Mouse (Mus musculus) left cerebral cortex, postnatal 36 days (tissue): ENCODE data around the gene Zgrf1. TPM values are rescaled to one million over a fixed set of nuclear protein-coding genes. Genes with fewer than 3 reads are reported as not detected.

Source experiments
- DNase-seq, 2 experiments: peaks; one replicate each; pipeline ENCODE4 v3.0.0; 2021 to 2022; ENCODE audit warnings: low spot score in 2 of 2, mixed read lengths in 1 of 2
- intact Hi-C: fragments of 180-260 bp; cut with DNase I; formaldehyde crosslinking; loops from one replicate; pipeline ENCODE4 v1.15.1; 2025
- microRNA-seq: library from miRNA; unstranded; fragments of <30 nt; microRNA quantifications from one replicate; pipeline ENCODE4 v1.2.0, GENCODE M21; 2022
- total RNA-seq, 2 experiments: library from RNA; stranded (reverse); gene quantifications; 2 replicates each; pipeline ENCODE4 v1.2.3; 2021

Gene Zgrf1
- total RNA-seq, 2 experiments from 2014 or later = 2.6 to 3.6 TPM

DNA sequence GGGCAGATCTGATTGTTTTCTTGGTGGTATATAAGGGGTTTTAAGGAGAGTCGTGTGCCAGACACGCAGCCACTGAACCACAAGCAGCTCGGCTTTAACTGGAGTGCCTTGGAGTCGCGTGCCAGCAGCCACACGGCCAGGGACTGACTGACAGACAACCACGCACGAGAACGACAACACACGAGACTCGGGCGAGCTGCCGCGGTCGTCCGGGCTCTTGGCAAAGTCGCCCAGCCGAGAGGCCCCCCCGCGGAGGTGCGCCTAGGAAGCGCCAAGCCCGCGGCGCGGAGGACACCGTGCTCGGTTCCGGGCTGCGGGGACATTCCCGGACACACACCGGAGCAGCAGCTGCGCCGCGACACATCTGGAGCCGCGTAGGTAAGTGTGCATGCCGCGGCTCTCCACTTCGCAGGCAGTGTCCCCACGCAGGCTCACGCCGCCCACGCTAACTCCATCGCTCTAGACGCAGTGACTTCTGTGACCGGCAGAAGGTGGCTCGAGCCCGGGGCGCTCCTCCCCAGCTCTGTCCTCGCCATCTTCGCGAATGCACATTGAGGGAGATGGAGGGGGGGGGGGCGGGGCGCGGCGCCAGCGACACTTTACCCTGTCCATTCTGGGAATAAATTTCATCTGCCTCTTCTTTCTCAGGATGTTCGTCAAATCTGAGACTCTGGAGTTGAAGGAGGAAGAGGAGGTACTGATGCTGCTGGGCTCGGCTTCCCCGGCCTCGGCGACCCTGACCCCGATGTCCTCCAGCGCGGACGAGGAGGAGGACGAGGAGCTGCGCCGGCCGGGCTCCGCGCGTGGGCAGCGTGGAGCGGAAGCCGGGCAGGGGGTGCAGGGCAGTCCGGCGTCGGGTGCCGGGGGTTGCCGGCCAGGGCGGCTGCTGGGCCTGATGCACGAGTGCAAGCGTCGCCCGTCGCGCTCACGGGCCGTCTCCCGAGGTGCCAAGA lies 80.1 kb downstream of the Zgrf1 start, which contains the start of gene Neurog2:
Gene Neurog2 (plus strand): TSS at position 56 of the 953 bp plus-strand sequence.
- peak; percentile 30 to 36 for DNase-seq
- intact Hi-C loops = loop anchor here (5.0 kb wide), 2 partner anchors 74 to 1584 kb away; no protein-coding TSS in a partner anchor

DNA sequence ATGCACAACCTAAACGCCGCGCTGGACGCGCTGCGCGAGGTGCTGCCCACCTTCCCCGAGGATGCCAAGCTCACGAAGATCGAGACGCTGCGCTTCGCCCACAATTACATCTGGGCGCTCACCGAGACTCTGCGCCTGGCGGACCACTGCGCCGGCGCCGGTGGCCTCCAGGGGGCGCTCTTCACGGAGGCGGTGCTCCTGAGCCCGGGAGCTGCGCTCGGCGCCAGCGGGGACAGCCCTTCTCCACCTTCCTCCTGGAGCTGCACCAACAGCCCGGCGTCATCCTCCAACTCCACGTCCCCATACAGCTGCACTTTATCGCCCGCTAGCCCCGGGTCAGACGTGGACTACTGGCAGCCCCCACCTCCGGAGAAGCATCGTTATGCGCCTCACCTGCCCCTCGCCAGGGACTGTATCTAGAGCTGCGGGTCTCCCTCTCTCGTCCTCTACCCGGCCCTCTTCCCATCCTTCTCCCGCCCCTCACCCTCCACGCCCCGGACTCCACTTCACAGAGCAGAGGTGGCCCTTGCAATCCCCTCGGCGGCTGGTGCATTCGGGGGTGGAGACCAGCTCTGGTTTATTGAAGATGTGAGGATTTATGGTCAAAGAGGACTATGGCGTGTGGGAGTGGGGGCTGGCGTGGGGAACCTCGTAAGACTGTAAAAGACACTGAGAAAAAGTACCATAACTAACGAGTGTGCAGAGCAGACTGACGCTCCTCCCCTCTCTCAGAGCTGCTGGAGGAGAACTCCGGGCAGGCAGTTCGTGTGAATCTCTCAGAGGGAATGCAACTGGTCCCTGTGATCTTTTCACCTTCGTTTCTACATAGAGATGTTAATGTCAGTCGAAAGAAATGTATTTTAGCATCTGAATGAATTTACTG lies 81.1 kb downstream of the Zgrf1 start:
- DNase-seq = peak; percentile 71 to 75
- intact Hi-C loops = loop anchor here (5.0 kb wide), 2 partner anchors 73 to 1583 kb away; no protein-coding TSS in a partner anchor

DNA sequence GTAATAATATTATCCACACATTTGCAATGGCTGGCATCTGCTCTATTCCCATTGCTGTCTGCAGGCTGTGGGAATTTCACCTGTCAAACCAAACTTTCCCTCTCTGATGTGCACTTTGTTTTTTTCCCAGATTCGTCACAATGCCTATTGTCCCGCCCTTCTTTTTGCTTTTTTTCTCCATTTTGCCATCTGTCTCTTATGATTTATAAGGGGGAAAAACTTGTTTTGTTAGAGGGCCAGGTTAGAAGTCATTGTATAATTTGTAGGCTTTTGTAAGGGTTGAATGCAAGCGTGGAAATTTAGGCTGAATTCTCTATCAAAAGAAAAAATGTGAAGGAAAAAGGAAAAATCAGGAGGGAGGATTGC lies 81.7 kb downstream of the Zgrf1 start:
- intact Hi-C loops = loop anchor here (5.0 kb wide), 2 partner anchors 72 to 1582 kb away; no protein-coding TSS in a partner anchor
- DNase-seq = no peak

DNA sequence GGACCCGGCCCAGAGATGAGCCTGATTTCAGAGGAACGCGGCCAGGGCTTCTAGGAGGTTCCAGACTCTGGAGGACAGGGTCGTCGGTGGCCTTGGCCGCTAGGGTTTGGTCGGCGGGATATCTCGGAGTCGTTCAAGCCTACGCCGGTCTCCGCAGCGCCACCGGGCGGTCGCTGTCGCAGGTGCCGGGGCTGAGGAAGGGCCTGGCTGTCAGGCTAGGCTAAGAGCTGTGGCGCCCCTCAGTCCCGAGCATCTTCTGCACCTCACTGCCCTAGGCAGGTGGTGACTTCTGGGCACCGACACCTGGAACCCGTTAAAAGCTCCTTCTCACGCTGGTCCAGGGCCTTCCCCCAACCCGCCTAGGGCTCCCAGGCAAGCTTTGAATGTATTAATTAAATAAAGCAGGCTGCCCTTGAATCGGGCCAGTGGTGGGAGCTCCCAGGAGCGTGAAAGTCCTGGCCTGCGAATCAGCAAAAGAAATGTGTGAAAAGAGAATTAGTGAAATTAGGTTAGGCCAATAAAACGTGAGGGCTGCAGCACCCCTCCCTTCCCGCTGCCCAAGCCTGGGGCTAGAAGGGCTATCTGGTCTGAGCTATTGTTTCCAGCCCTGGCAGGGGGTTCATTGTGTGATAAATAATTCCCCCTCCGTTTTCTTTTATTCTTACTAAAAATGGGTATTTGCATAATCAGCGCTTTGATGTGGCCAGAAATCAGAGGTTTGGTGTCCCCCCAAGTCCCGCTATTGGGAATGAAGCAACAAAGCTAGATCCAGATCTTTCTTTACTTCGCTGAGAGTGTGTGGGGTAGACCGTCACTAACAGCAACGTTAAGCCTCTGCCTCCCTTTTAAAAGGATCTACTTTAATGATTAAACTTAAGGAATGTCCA lies 86.8 kb downstream of the Zgrf1 start:
- no peak for DNase-seq
- intact Hi-C loops = no loop called here

DNA sequence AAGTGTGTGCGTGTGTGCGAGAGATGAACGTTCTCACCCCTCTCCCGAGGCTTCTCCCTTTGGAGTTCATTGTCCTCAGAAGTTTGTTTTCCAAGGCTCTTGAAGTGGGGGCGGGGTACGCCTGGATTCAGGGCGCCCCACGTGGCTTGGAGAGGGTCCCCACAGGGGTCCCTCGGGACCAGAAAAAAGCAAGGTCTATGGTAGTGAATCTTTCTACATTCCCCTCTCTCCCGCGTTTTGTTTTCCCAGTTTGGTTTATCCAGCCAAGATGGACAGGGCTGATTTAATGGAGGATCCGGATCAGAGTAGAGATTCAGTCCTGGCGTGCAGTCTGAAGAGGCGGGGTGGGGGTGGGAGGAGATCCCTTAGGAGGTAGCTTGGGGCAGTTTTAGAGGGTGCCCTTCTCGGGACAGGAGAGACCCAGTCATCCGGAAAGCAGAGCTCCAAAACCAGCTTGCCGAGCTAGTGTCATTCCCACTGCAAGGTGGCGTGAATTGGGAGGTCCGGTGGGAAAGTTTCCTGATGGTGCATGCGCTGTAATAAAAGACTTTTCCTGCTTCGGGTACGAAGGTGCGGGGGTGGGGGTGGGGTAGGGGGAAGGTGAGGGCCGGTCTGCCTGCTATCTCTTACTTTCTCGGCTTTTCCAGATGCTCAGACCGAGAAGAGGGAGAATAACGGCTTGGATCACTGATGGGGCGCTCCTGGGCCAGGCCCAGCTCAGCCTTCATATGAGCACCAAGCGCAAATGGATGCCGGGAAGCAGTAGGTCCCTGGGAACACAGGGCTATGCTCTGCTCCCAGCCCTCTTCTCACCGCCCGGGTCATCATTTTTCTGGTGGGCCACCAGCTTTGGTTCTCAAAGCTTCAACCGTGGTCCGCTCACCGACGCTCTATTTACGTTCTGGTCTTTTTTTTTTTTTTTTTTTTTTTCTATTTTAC lies 87.7 kb downstream of the Zgrf1 start:
- intact Hi-C loops = no loop called here
- no peak for DNase-seq

DNA sequence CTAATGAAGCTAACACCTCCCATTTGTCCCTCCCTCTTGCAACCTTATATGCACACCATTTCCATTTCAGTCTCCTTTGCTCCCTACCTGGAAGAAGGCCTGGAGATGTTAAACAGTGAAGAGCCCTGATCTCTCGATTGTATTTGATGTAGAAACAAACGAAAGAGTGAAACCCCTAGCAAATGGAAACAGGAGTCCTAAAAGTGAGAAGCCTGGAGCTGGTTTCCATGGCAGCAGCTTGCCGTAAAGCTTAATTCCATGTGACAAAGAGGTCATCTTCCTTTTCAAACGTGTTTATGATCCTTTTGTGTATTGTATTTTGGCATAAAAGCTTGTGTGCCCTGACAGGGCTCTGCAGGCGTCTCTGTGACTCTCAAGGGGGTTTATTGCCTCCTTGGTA lies 88.9 kb downstream of the Zgrf1 start:
- intact Hi-C loops = no loop called here
- DNase-seq = no peak

DNA sequence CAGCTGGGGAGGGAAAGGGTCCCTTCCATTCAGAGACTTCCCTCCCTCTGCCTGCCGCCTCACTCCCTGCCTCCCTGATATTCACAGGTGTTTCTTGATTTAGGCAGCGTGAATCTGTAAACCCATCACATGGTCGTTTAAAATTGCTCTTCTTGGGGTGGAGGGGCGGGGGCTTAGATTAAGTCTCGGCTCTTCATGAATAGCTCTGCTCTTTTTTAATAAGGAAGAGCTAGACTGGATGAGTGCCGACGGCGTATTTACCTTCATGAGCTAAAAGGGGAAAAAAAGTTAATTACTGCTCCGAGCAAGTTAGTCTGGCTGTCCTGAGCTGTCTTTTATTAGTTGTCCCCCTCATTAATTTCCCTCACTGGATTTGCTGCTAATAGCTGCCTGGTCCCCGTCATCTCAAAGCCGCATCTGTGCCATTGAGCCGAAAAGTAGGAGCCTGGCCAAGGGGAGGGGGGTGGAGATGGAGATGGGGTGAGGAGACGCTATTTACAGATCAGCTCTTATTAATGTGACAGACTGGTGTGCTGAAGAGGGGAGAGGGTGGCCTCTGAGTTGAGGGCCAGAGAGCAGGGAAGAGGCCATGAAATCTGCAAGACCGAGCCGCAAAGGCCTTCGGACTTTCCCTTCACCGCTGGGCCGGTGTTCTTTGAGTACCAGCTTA lies 93.0 kb downstream of the Zgrf1 start:
- intact Hi-C loops = no loop called here

DNA sequence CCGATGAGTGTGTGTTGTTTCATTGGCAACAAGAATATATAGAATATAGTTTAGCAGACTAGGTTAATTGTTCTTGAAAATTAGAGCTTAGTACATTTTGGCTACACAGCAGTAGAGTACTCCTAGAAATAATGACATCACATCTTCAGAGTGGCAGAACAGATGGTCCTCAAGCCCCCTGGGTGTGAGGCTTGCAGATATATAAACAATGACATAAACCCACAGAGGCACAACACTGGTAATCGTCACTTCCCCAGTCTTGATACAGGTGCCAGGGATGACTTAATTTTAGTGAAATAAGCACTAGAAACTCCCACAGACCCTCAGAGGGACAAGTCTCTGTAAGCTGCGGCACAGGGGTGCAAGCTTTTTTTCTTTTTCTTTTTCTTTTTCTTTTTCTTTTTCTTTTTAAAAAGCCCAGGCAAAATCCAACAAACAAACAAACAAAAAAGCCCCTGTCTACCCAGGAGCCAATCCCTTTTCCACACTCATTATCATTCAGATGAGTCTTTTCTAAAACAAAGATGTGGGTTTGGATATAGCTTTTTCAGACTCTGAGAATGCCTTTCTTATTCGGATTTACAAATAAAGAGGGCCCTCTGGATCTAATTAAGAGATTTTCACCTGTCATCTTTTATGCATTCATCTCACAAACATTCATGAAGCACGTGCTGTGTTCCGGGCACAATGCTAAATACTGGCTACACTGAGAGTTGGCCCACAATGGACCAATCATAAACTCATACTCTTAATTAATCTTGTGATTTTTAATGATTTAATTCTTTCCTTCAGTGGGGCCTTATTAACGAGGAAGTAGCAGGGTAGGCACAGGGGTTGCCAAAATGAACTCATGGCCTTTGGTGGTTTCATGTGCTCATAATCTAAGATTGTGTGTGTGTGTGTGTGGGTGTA lies 98.7 kb downstream of the Zgrf1 start:
- intact Hi-C loops = no loop called here
- no peak for DNase-seq

More for the DNA sequence above, 93.0 kb downstream of the Zgrf1 start:
- no peak for DNase-seq

DNA sequence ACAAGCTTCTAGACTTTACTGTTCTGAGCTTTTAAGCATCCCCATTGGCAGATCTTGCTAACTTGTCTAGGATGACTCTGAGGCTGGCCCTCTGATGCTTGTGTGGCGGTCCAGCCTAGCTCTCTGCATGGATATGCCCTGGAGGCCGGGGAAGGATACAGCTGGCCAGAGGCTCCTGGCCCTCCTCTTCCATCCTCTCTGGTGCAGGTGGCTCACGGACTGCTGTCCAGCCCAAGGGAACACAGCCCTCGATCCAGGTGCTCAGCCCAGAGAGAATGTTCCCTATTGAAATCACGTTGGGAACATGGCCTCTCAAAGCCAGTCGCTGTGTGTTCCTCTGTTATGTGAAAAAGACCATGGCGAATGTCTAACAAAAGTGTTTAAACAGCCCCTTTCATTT lies 107.4 kb downstream of the Zgrf1 start:
- DNase-seq = no peak
- intact Hi-C loops = no loop called here

DNA sequence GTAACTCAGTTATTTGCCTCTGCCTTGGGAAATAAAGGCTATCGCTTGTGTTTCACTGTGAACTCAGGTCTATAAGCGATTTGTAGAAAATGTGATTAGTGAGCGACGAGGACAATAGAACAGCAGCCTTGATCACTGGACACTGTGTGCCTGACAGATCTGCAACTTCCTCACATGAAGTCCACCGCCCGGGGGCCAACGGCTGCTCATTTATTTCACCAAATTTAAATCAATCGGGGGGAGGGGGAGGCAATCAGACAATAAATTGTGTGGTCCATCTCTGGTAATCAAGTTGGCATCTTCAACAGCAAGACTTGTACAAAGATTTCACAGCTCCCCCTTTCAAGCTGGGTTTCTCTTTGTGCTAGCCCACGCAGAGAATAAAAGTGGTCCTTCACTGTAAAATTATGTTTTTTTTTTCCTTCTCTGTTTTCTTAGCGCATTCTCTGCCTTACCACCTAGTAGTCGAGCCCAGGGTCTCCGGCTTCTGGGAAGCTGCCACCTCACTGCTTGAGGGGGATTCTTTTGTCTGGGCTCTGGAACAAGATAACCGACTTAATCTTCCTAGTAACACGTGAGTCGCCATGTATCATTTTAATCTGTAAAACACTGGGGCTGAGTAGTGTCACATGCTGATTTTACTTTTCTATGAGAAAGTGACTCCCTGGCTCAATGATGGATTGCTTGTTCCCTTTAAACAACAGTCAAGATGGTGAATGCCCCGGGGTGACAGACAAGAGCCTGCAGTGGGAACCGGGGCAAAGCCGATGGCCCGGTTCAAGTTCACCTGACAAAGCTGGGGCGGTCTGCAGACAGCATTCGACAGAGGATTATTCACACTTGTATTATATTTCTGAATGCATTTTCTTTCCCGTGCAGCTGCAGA lies 108.6 kb downstream of the Zgrf1 start:
- intact Hi-C loops = no loop called here
- no peak for DNase-seq

Small RNA genes lying within 50 kb of the gene (microRNA-seq; reads per million reads assigned to microRNA genes)
- gene Mir302a (not detected), gene Mir302b (not detected), gene Mir302c (not detected), gene Mir302d (1.3 reads per million), gene Mir367 (not detected)

Other genes starting within 250 kb of the Zgrf1 start
- gene Ank2, start 54.1 kb upstream of the Zgrf1 start, total RNA-seq = 100 to 1,000 TPM; 847 to 969 TPM
- 10 to 100 TPM; 16.7 to 17.3 TPM for gene Larp7, start 140 bp upstream of the Zgrf1 start, total RNA-seq
- under 1 TPM; 0.34 to 0.79 TPM for gene Neurog2, start 79.6 kb downstream of the Zgrf1 start, total RNA-seq
- 1 to 10 TPM; 3.0 to 4.6 TPM for gene Alpk1, start 227.0 kb downstream of the Zgrf1 start, total RNA-seq
- 1 to 10 TPM; 4.7 to 5.0 TPM for gene Tifa, start 236.3 kb downstream of the Zgrf1 start, total RNA-seq